Mouse (Mus musculus): ENCODE data around the gene Map4k2.
"Not testable (repeated sequence)": the region's sequence is repeated elsewhere in the genome, so short reads cannot be mapped to it uniquely, and the experiment has no call there.

Map4k2 gene

GRCm38 (mm10) chr19:6340524-6341452 lies at the start of gene Map4k2:
Map4k2 (plus strand) TSS chr19:6341135.
- DNase-seq: peak; percentile 88 to 92

GRCm38 (mm10) chr19:6292262-6292661 lies 48.7 kb upstream of the Map4k2 start:
- no peak for DNase-seq

- DNase-seq: no peak
Observed at GRCm38 (mm10) chr19:6294301-6294700, 46.6 kb upstream of the Map4k2 start.

DNA sequence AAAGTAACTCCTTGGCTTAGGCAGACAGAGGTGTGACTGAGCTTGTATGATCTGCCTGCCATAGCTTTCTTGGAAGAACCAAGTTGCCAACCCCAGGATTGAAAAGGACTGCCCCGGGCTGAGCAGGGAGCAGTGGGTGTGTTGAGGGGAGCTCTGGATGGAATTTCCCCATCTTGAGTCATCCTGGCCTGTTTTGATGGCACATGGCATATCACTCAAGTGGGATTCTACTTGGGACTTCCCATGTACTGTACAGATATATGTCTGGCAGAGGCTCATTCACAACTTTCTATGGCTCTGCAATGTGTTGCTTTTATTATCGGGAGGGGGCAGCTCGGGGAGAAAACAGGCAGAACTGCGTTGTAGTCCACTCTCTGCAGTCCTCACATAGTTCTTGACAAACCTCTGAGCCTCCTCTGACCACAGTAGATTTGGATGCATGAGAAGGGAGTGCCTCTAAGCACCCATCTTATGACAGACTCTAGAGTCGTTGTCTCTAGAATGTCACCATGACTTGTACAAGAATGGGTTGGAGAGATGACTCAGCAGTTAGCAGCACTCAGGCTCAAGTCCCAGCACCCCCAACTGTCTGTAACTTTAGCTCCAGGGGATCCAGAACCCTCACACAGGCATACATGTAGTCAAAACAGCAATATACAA lies 44.3 kb upstream of the Map4k2 start:
- no peak for DNase-seq

DNA sequence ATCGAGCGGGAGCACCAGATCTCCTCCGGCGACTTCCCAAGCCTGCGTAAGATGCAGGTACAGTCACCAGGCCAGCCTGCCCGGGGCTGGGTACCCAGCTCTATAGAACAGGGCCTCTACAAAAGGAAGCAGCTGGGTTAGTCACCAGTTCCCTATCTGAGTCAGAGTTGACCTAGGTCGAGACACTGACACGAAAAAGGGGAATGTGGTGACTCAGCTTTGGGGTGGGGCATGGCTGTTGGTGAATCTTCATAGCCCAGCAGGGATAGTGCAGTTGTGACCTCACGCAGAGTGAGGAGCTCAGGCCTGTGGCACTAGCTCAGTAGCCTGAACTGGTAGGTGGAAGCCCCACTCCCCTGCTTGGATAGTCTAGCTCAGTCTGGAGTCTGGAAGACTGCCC lies 43.3 kb upstream of the Map4k2 start:
- no peak for DNase-seq

GRCm38 (mm10) chr19:6299003-6299402 lies 41.9 kb upstream of the Map4k2 start:
- no peak for DNase-seq

GRCm38 (mm10) chr19:6299450-6300267 lies 41.3 kb upstream of the Map4k2 start:
- no peak for DNase-seq

DNA sequence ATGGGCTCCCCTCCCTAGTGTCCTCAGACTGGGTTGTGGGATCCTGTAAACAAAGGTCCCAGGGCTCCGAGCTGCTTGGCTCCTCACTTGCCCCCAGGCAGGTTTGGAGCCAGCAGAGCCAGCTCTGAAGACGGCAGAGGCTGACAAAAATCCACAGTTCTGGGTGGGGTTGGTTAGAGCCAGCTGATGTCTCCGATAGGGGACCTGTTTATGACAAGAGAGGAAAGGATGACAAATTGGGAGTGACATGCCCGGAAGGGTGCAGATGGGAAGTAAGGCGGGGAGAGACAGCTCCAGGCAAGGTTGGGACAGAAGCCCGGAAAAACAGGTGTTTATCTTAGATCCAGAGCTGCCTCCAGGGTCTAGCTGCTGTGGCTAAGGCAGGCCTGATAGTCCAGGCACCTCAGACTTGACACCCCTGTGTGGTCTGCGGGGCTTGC lies 40.5 kb upstream of the Map4k2 start:
- no peak for DNase-seq

GRCm38 (mm10) chr19:6302114-6302513 lies 38.8 kb upstream of the Map4k2 start:
- DNase-seq: no peak

DNA sequence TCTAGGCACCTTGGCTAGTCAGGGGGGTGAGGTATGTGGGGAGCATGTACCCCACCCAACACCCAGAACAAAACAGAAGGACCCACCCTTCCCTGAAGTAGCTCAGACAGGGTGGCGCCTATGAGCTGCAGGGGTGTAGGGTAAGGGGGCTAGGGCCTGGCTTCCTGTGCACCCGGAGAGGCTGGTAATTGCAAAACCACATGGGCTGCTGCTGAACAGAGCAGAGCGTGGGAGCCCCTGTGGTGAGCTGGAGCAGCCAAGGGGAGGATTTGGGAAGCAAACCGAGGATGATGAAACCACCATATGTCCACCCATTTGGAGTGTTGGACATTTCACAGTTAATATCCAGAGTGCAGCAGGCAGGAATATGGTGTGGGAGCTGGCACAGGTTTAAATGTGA lies 38.4 kb upstream of the Map4k2 start:
- DNase-seq: no peak

GRCm38 (mm10) chr19:6303831-6304230 lies 37.1 kb upstream of the Map4k2 start:
- DNase-seq: no peak

- DNase-seq: peak; percentile 77 to 87
Observed at GRCm38 (mm10) chr19:6304787-6305516, 36.0 kb upstream of the Map4k2 start.

GRCm38 (mm10) chr19:6305517-6306115 lies 35.3 kb upstream of the Map4k2 start:
- DNase-seq: no peak

GRCm38 (mm10) chr19:6306137-6306551 lies 34.8 kb upstream of the Map4k2 start, which contains the start of gene Cdc42bpg:
Cdc42bpg (plus strand) TSS chr19:6306456.
- peak; percentile 82 to 93 for DNase-seq

DNA sequence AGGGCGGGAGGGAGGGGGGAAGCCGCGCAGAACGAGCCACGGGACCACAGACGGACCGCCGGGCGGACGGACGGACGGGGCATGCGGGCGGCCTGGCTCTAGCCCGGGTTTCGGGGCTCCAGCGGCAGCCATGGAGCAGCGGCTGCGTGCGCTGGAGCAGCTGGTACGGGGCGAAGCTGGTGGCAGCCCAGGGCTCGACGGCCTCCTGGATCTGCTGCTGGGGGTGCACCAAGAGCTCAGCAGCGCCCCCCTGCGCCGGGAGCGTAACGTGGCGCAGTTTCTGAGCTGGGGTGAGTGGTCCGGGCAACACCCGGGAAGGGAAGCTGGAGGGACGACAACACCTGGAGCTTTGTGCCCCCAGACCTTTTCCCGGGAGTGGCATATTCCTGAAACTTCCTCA lies 34.3 kb upstream of the Map4k2 start:
- peak; percentile 53 to 76 for DNase-seq

GRCm38 (mm10) chr19:6307733-6308531 lies 33.0 kb upstream of the Map4k2 start:
- no peak for DNase-seq

DNA sequence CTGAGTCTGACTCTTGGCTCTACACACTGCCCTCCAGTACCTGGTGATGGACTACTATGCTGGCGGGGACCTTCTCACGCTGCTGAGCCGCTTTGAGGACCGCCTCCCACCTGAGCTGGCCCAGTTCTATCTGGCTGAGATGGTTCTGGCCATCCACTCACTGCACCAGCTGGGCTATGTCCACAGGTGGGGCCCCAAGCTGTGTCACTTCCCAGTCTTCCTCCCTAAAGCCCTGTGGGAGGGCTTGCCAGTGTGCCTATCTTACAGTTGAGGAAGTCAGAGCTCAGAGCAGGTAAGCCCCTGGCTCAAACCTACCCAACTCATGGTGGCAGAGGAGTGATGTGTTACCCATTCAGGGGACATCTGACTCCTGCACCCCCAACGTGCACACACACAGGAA lies 30.8 kb upstream of the Map4k2 start:
- no peak for DNase-seq

GRCm38 (mm10) chr19:6311783-6312182 lies 29.2 kb upstream of the Map4k2 start:
- not testable (repeated sequence) for DNase-seq

DNA sequence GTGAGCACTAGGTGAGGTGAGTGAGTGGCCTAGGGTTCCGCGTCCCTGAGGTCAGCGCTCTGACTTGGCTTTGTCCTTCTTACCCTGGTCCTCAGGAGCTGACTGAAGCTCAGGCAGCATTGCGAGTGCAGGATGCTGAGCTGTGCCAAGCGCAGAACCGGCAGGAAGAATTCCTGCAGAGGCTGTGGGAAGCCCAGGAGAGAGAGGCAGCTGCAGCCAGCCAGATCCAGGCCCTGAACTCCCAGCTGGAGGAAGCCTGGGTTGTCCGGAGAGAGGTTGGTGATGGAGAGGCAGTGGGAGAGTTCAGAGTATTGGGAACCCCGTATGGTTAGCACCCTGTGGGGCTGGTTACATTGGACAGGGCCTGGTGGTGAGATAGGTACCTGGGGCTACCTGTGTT lies 27.1 kb upstream of the Map4k2 start:
- DNase-seq: no peak

GRCm38 (mm10) chr19:6314513-6314912 lies 26.4 kb upstream of the Map4k2 start:
- no peak for DNase-seq

DNA sequence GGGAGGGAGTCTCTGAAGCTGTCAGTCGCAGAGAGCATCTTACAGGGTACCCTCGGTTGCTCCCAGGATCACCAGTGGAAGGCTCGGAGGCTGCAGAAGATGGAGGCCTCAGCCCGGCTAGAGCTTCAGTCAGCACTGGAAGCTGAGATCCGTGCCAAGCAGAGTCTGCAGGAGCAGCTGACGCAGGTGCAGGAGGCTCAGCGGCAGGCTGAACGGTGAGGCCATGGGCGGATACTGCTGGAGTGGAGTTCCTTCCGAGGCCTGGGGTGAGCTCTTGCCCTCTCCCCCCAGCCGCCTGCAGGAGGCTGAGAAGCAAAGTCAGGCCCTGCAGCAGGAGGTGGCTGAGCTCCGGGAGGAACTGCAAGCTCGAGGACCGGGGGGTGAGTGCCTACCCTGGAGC lies 25.4 kb upstream of the Map4k2 start:
- DNase-seq: no peak
